Mouse (Mus musculus): ENCODE measurements around the gene BC049715.

DNA sequence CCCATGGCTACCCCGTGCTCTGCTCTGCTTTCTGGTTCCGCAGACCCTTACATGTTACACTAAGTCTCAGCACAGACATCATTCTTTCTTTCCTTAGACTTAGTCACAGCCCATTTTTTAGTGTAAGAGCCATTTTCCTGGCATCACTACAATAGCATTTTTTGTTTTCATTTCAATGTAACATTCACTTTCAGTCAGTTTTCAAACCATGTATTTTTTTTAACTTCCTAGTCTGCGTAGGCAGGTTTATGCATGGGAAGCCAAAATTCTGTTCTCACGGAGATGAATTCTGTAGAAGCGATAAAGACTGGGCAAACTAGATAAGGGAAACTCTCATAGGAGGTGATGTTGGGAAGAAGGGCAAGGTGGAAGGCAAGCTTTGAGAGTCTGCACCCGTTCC lies 62.1 kb downstream of the BC049715 start:
- TF ChIP-seq EP300 (optimal IDR thresholded peaks at IDR 0.05) (no peak), CTCF (IDR thresholded peaks at IDR 0.05; ENCODE audit: low read depth) (no peak)

Data from stomach, postnatal 0 days (tissue).